Mouse (Mus musculus): ENCODE data around the gene Gen1. TPM values are rescaled to one million over a fixed set of nuclear protein-coding genes. Genes with fewer than 3 reads are reported as not detected.

Gene Gen1
- 0.97 and 1.0 TPM in 2 replicates for polyA plus RNA-seq (2012; rRNA removed)

DNA sequence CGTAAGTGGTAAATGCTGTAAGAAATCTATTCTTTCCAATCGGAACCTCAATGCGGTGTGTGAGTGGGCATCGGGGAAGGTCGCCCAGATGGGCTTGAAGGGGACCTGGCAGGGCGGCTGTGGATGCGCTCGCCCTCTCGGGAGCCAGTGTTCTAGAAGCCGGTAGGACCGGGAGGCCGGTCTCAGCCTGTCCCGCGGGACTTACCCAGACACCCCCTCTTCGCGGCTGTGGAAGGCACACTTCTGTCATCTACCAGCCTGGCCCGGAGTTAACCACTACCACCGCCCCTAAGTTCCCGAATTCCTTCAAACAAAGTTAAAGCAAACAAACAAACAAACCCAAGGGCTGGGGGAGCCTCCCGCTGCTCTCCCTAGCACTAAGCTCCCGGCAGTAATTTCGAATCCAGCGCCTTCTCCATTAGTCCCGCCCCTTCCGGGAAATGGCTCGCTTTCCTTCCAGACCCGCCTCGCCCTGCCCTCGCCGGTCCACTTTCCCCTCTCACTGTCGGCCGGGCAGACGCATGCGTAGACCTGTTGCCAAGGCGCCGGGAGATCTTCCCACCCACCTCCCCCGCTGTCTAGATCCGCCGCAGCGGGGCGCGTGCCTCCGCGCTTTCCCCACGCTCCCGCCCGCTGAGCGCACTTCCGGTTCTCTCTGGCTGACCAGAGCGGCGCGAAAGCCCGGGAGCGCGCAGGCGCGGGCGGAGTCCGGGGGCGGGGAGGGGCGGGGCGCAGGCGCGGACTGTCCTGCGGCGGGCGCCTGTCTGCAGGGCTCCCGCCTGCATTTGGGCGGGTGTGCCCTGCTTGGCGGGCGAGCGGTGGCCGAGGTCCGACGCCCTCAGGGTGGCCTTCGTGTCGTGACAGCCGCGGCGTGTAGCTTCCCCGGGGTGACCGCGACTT lies at the start of gene Gen1, which contains the start of gene Smc6:
TSS of gene Gen1 (minus strand) at position 420 of the 900 bp plus-strand sequence.
TSS of gene Smc6 (plus strand) at position 505 of the 900 bp plus-strand sequence.
- peaks cover 5% of the 10 kb centered on the region for H3K4me1 ChIP-seq (ENCODE audit: control insufficient read depth, insufficient read depth, low read length)
- H3K4me3 ChIP-seq (ENCODE audit: control insufficient read depth, low read depth, low read length), result peak within 1 kb of the TSS; percentile 91
- TF ChIP-seq CTCF (IDR thresholded peaks at IDR 0.05; ENCODE audit: control insufficient read depth, insufficient read depth, insufficient replicate concordance, low read depth, low read length), result no peak
- peak; percentile 50 for TF ChIP-seq POLR2A (IDR thresholded peaks at IDR 0.05; ENCODE audit: control insufficient read depth, low read depth, low read length)
- H3K36me3 ChIP-seq (ENCODE audit: control insufficient read depth, insufficient read depth, low read length), result no peaks in the 10 kb centered on the region
- peak within 1 kb of the TSS; percentile 85 for H3K27ac ChIP-seq (ENCODE audit: control insufficient read depth, insufficient read depth, low read depth, low read length)
- H3K27me3 ChIP-seq (ENCODE audit: control insufficient read depth, insufficient read depth, low read length), result no peaks in the 10 kb centered on the region

DNA sequence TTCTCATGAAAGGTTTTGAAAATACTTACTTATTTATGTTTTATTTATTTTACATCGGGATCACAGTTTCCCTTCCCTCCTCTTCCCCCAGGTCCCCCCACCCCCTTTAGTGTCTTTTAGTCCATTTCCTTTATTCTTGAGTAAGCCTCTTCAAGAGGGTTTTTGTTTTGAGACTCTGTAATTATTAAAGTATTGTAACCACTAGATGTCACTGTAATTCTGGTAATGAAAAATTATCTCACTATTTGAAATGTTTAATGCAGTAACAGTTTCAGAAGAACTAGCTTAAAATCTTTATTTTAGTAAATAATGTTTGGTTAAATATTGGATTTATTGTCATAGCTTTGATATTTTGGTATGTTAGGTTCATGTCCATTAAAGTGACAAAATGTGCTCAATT lies 48.2 kb upstream of the Gen1 start:
- no peaks in the 10 kb centered on the region for H3K27me3 ChIP-seq (ENCODE audit: control insufficient read depth, insufficient read depth, low read length)
- no peak overlapping the region for H3K4me3 ChIP-seq (ENCODE audit: control insufficient read depth, low read depth, low read length)
- no peak overlapping the region for H3K27ac ChIP-seq (ENCODE audit: control insufficient read depth, insufficient read depth, low read depth, low read length)
- H3K4me1 ChIP-seq (ENCODE audit: control insufficient read depth, insufficient read depth, low read length), result no peaks in the 10 kb centered on the region
- TF ChIP-seq CTCF (IDR thresholded peaks at IDR 0.05; ENCODE audit: control insufficient read depth, insufficient read depth, insufficient replicate concordance, low read depth, low read length), result no peak
- no peak for TF ChIP-seq POLR2A (IDR thresholded peaks at IDR 0.05; ENCODE audit: control insufficient read depth, low read depth, low read length)
- H3K36me3 ChIP-seq (ENCODE audit: control insufficient read depth, insufficient read depth, low read length), result no peaks in the 10 kb centered on the region

DNA sequence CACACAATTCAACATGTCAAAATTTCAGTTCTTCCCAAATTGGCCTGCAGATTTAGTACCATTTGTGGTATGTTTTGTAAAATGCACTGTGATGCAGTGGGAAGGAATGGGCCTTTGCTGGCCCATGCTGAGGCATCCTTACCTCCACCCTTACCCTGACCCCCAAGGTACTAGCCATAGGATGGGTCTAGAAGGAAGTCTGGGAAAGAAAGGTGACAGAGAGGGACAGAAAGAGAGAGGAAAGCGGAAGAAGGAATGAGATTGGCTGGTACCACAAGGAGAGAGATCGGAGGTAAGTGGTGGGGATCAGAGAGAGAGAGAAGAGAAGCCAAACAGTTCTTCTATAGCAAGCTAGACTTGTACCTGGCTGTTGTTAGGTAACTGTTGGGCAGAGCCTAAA lies 45.5 kb upstream of the Gen1 start:
- Histone ChIP-seq H3K27ac (ENCODE audit: control insufficient read depth, insufficient read depth, low read depth, low read length) (no peak overlapping the region), H3K36me3 (ENCODE audit: control insufficient read depth, insufficient read depth, low read length) (peaks cover 4% of the 10 kb centered on the region), H3K27me3 (ENCODE audit: control insufficient read depth, insufficient read depth, low read length) (no peaks in the 10 kb centered on the region), H3K4me3 (ENCODE audit: control insufficient read depth, low read depth, low read length) (no peak overlapping the region), H3K4me1 (ENCODE audit: control insufficient read depth, insufficient read depth, low read length) (no peaks in the 10 kb centered on the region)
- TF ChIP-seq POLR2A (IDR thresholded peaks at IDR 0.05; ENCODE audit: control insufficient read depth, low read depth, low read length) (no peak), CTCF (IDR thresholded peaks at IDR 0.05; ENCODE audit: control insufficient read depth, insufficient read depth, insufficient replicate concordance, low read depth, low read length) (no peak)

DNA sequence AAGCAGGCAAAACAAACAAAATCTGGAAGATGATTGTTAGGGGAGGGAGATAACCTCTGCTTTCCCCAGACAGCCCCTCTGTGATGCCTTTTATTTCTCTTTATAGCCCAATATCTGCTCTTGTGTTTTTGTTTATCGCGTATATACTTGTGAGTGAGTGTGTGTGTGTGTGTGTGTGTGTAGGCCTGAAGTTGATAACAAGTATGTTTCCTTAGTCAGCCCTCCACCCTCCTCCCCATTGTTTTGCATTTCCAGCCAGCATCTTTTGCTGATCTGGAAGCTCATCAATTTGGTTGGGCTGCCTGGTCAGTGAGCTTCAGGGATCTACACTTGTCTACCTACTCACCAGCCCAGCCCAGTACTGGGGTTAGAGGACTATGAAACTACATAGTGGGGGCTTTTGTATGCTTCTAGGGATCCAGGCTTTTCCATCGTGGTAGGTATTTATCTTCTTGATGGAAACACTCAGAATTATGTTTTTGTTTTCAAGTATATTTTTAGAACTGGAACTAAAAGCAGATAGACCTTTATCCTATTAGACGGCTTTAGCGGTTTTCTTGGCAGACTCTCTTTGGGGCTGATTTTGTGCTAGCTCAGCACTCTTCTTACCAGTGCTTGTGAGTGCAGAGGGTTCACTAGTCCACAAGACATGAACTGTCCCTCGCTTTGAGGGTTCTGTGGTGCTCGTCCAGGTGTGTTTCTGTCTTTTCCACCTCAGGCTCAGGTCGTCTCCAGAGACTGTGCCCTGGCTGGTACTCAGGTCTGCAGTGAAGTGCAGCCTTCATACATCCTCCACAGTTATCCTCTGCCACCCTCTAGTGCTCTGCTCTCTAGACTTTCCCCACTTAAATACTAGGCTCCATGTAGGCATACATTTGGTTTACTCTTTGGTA lies 41.4 kb upstream of the Gen1 start:
- Histone ChIP-seq H3K4me3 (ENCODE audit: control insufficient read depth, low read depth, low read length) (no peak overlapping the region), H3K4me1 (ENCODE audit: control insufficient read depth, insufficient read depth, low read length) (no peaks in the 10 kb centered on the region), H3K27me3 (ENCODE audit: control insufficient read depth, insufficient read depth, low read length) (no peaks in the 10 kb centered on the region), H3K27ac (ENCODE audit: control insufficient read depth, insufficient read depth, low read depth, low read length) (no peak overlapping the region), H3K36me3 (ENCODE audit: control insufficient read depth, insufficient read depth, low read length) (peaks cover 6% of the 10 kb centered on the region)
- TF ChIP-seq POLR2A (IDR thresholded peaks at IDR 0.05; ENCODE audit: control insufficient read depth, low read depth, low read length) (no peak), CTCF (IDR thresholded peaks at IDR 0.05; ENCODE audit: control insufficient read depth, insufficient read depth, insufficient replicate concordance, low read depth, low read length) (no peak)

GRCm38 (mm10) chr12:11300858-11301257 lies 35.3 kb upstream of the Gen1 start:
- Histone ChIP-seq H3K4me3 (ENCODE audit: control insufficient read depth, low read depth, low read length) (no peak overlapping the region), H3K36me3 (ENCODE audit: control insufficient read depth, insufficient read depth, low read length) (peaks cover 2% of the 10 kb centered on the region), H3K4me1 (ENCODE audit: control insufficient read depth, insufficient read depth, low read length) (no peaks in the 10 kb centered on the region), H3K27me3 (ENCODE audit: control insufficient read depth, insufficient read depth, low read length) (no peaks in the 10 kb centered on the region), H3K27ac (ENCODE audit: control insufficient read depth, insufficient read depth, low read depth, low read length) (no peak overlapping the region)
- no peak for TF ChIP-seq POLR2A (IDR thresholded peaks at IDR 0.05; ENCODE audit: control insufficient read depth, low read depth, low read length)
- TF ChIP-seq CTCF (IDR thresholded peaks at IDR 0.05; ENCODE audit: control insufficient read depth, insufficient read depth, insufficient replicate concordance, low read depth, low read length), result no peak

- Histone ChIP-seq H3K36me3 (ENCODE audit: control insufficient read depth, insufficient read depth, low read length) (peaks cover 1% of the 10 kb centered on the region; the same call in 1 of the 2 replicates), H3K27ac (ENCODE audit: control insufficient read depth, insufficient read depth, low read depth, low read length) (no peak overlapping the region), H3K27me3 (ENCODE audit: control insufficient read depth, insufficient read depth, low read length) (no peaks in the 10 kb centered on the region), H3K4me1 (ENCODE audit: control insufficient read depth, insufficient read depth, low read length) (no peaks in the 10 kb centered on the region), H3K4me3 (ENCODE audit: control insufficient read depth, low read depth, low read length) (no peak overlapping the region)
- no peak for TF ChIP-seq CTCF (IDR thresholded peaks at IDR 0.05; ENCODE audit: control insufficient read depth, insufficient read depth, insufficient replicate concordance, low read depth, low read length)
- TF ChIP-seq POLR2A (IDR thresholded peaks at IDR 0.05; ENCODE audit: control insufficient read depth, low read depth, low read length), result no peak
These were observed 20.8 kb upstream of the Gen1 start for GRCm38 (mm10) chr12:11286382-11286781.

DNA sequence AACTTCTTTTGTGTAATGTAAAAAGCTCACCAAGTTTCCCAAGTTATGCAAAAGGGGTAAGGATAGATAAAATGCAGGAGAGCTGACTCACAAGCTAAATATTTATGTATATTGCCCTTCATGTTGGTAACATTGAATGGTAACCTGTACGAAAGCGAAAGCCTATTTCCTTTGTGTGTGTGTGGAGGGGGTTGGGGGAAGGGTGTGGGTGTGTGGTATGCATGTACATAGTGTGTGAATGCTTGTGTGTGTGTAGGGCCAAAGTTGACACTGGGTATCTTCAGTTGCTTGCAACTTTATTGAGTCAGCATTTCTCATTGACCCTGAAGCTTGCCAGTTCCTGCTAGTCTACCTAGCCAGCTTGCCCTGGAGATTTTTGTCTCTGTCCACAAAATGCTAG lies 16.0 kb upstream of the Gen1 start:
- no peak for TF ChIP-seq CTCF (IDR thresholded peaks at IDR 0.05; ENCODE audit: control insufficient read depth, insufficient read depth, insufficient replicate concordance, low read depth, low read length)
- no peak for TF ChIP-seq POLR2A (IDR thresholded peaks at IDR 0.05; ENCODE audit: control insufficient read depth, low read depth, low read length)
- H3K36me3 ChIP-seq (ENCODE audit: control insufficient read depth, insufficient read depth, low read length), result no peaks in the 10 kb centered on the region
- H3K27ac ChIP-seq (ENCODE audit: control insufficient read depth, insufficient read depth, low read depth, low read length), result no peak overlapping the region
- no peaks in the 10 kb centered on the region for H3K27me3 ChIP-seq (ENCODE audit: control insufficient read depth, insufficient read depth, low read length)
- no peak overlapping the region for H3K4me3 ChIP-seq (ENCODE audit: control insufficient read depth, low read depth, low read length)
- no peaks in the 10 kb centered on the region for H3K4me1 ChIP-seq (ENCODE audit: control insufficient read depth, insufficient read depth, low read length)
